Mouse (Mus musculus): ENCODE data around the gene Krt8.

DNA sequence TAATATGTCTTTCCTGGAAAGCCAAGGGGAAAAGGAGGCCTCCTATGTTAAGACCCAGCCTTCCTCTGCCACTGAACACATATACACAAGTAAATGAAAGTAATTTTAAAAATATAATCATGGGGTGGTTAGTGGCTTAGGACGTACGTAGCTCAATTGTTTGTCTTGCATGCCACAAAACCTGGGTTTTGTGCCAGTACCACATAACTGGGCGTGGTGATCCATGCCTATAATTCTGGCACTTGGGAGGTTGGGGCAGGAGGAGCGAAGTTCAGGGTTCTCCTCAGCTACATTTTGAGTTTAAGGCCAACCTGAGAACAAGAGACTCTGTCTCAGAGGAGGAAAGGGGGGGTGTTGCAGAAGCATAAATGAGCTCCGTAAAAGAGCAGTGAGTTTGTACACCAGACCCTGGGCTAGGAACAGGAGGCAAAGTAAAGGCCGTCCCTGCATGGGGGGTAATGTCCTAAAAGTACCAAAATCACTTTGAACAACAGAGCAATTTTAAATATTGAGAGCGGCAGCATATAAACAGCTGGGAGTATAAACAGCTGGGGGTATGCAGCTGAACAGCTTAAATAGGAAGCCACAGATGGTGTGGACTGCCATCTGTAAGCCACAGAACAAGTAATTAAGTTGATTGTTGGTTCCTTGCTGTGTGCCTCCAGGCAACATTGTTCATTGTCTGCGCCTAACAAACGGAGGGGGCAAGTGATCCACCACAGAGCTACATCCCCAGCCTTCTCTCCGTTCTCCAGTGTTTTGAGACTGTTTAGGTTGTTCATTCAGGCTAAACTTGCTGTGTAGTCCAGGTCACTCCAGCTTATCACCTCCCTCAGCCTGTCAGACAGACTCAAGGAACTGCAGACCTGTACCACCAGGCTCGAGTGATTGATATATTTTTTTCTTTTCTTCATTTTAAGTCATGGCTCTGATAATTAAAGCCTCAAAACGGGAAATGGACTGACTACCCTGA, 3.1 kb upstream of the Krt8 start:
- TF ChIP-seq CTCF (IDR thresholded peaks at IDR 0.05; ENCODE audit: borderline replicate concordance, control insufficient read depth, extremely low read depth, insufficient read depth, low read length, poor library complexity) (no peak), POLR2A (IDR thresholded peaks at IDR 0.05; ENCODE audit: control insufficient read depth, extremely low read depth, insufficient read depth, low read length, poor library complexity) (no peak)
